Mouse (Mus musculus) spleen, adult 2 months (tissue): Measurements from ENCODE around the gene Gpr50.

Experiments used
- CTCF ChIP-seq: fragments of 200-500 bp; IDR thresholded peaks from 2 replicates; pipeline ENCODE4 v1.5.1; 2011; ENCODE audit warnings: mild to moderate bottlenecking, inconsistent platforms; ENCODE audit not compliant: insufficient read depth, insufficient read length, insufficient replicate concordance; ENCODE audit errors: extremely low read depth
- POLR2A ChIP-seq: fragments of 200-500 bp; IDR thresholded peaks from 2 replicates; pipeline ENCODE4 v1.6.1; 2011; ENCODE audit warnings: low read depth, low read length, inconsistent platforms

DNA sequence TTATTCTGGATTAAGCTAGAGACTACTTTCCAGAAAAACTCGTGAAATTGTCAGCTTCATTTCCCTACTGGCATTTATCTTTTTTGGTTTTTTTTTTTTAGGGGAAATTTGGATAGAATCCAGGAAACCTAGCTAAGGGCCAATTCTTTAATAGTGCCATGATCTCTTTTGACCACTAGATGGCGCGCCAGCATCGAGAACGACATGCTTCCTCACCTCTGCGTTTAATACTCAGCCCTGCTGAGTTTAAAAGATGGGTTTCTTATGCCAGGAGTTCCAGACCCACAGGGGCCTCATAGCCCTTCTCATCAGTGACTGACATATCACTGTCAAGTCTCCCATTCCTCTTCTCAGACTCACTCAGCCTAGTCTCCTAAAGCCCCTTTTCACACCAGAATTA lies 15.5 kb upstream of the Gpr50 start:
- peak; percentile 42; the same call in 1 of the 2 replicates for TF ChIP-seq CTCF
- TF ChIP-seq POLR2A: no peak
